Mouse (Mus musculus) midbrain, embryonic 14.5 days (tissue): Measurements from ENCODE around the gene Tnfsf14. TPM values are rescaled to one million over a fixed set of nuclear protein-coding genes. Genes with fewer than 3 reads are reported as not detected.
A peak's percentile ranks its signal among the peaks of the same experiment; 100 is the strongest.

ENCODE experiments used
- ATAC-seq: fragments of 200-750 bp; cut with Nextera tagmentation; 2 replicates; pipeline ENCODE4 v1.8.0; 2017; ENCODE audit warnings: moderate number of reproducible peaks, moderate library complexity; ENCODE audit not compliant: low FRiP score, low TSS enrichment
- DNase-seq: peaks from one replicate; pipeline ENCODE4 v3.0.0-alpha.2; 2015
- H3K27ac ChIP-seq: fragments of 300-500 bp; sonication (generic); replicated peaks from 2 replicates; pipeline ENCODE4 v1.5.1; 2014; ENCODE audit warnings: mild to moderate bottlenecking, low read depth, low read length, moderate library complexity
- H3K27me3 ChIP-seq: fragments of 300-500 bp; sonication (generic); 2 replicates; pipeline ENCODE4 v1.6.1; 2014; ENCODE audit warnings: low read length, control low read depth, mixed read lengths; ENCODE audit not compliant: control insufficient read depth, insufficient read depth
- H3K36me3 ChIP-seq: fragments of 300-500 bp; sonication (generic); 2 replicates; pipeline ENCODE4 v1.6.1; 2014; ENCODE audit warnings: low read length, control low read depth; ENCODE audit not compliant: control insufficient read depth, insufficient read depth
- H3K4me1 ChIP-seq: fragments of 300-500 bp; sonication (generic); 2 replicates; pipeline ENCODE4 v1.6.1; 2014; ENCODE audit warnings: mild to moderate bottlenecking, antibody characterized with exemption, low read length, control low read depth; ENCODE audit not compliant: control insufficient read depth, insufficient read depth
- H3K4me2 ChIP-seq: fragments of 300-500 bp; sonication (generic); 2 replicates; pipeline ENCODE4 v1.6.1; 2014; ENCODE audit warnings: mild to moderate bottlenecking, low read length, moderate library complexity
- H3K4me3 ChIP-seq: fragments of 300-500 bp; sonication (generic); replicated peaks from 2 replicates; pipeline ENCODE4 v1.5.1; 2014; ENCODE audit warnings: low read depth, low read length
- H3K9ac ChIP-seq: fragments of 300-500 bp; sonication (generic); replicated peaks from 2 replicates; pipeline ENCODE4 v1.6.1; 2014; ENCODE audit warnings: mild to moderate bottlenecking, low read length, moderate library complexity
- H3K9me3 ChIP-seq: fragments of 300-500 bp; sonication (generic); 2 replicates; pipeline ENCODE4 v1.6.1; 2016; ENCODE audit warnings: low read length, control low read depth, mixed read lengths; ENCODE audit not compliant: control insufficient read depth
- WGBS: fragments of 180-500 bp; shearing (Covaris S2); extraction: QIAGEN DNeasy Blood & Tissue Kit; methylation state at CpG from one replicate; pipeline ENCODE4 v1.1.7; 2014; 5-methylcytosine and 5-hydroxymethylcytosine counted together
- polyA plus RNA-seq: library from polyadenylated mRNA; unstranded; fragments of >200 nt; fragmentation: Nextera tagmentation; extraction: Ambion mirVana; gene quantifications from 2 replicates; pipeline ENCODE4 v1.2.1, GENCODE M21; 2014

Gene Tnfsf14
- polyA plus RNA-seq, 1 experiment from 2014 or later: not detected

GRCm38 (mm10) chr17:57194771-57195170 is 794 bp upstream of the Tnfsf14 start:
- Histone ChIP-seq H3K4me1 (no peaks in the 10 kb centered on the region), H3K9ac (no peak overlapping the region), H3K27me3 (no peaks in the 10 kb centered on the region), H3K9me3 (no peaks in the 10 kb centered on the region), H3K4me2 (no peak overlapping the region), H3K36me3 (no peaks in the 10 kb centered on the region), H3K4me3 (no peak overlapping the region), H3K27ac (no peak overlapping the region)
- WGBS: 83% methylated on average over 3 of the region's 3 CpGs
- no peak for DNase-seq
- no peak for ATAC-seq

- no peak overlapping the region for H3K4me3 ChIP-seq
- no peaks in the 10 kb centered on the region for H3K9me3 ChIP-seq
- WGBS: 93% methylated on average over 12 of the region's 12 CpGs
- ATAC-seq (no peak), DNase-seq (no peak)
- H3K9ac ChIP-seq: no peak overlapping the region
- H3K27me3 ChIP-seq: no peaks in the 10 kb centered on the region
- H3K4me1 ChIP-seq: no peaks in the 10 kb centered on the region
- no peaks in the 10 kb centered on the region for H3K36me3 ChIP-seq
- H3K27ac ChIP-seq: no peak overlapping the region
- no peak overlapping the region for H3K4me2 ChIP-seq
These were observed 5.3 kb downstream of the Tnfsf14 start for GRCm38 (mm10) chr17:57188510-57189192.

- ATAC-seq: no peak
- no peak overlapping the region for H3K27ac ChIP-seq
- H3K36me3 ChIP-seq: no peaks in the 10 kb centered on the region
- no peak overlapping the region for H3K9ac ChIP-seq
- H3K4me3 ChIP-seq: no peak overlapping the region
- no peaks in the 10 kb centered on the region for H3K4me1 ChIP-seq
- H3K9me3 ChIP-seq: no peaks in the 10 kb centered on the region
- no peak overlapping the region for H3K4me2 ChIP-seq
- no peaks in the 10 kb centered on the region for H3K27me3 ChIP-seq
- no peak for DNase-seq
- 77% methylated on average over 2 of the region's 2 CpGs for WGBS
These were observed 8.3 kb downstream of the Tnfsf14 start for GRCm38 (mm10) chr17:57185641-57186040.

- no peaks in the 10 kb centered on the region for H3K27me3 ChIP-seq
- H3K4me1 ChIP-seq: no peaks in the 10 kb centered on the region
- H3K36me3 ChIP-seq: no peaks in the 10 kb centered on the region
- no peak overlapping the region for H3K9ac ChIP-seq
- no peak overlapping the region for H3K4me2 ChIP-seq
- no peak overlapping the region for H3K27ac ChIP-seq
- H3K4me3 ChIP-seq: no peak overlapping the region
- DNase-seq: no peak
- no peak for ATAC-seq
- H3K9me3 ChIP-seq: no peaks in the 10 kb centered on the region
- 76% methylated on average over 3 of the region's 3 CpGs for WGBS
These were observed 11.1 kb downstream of the Tnfsf14 start for GRCm38 (mm10) chr17:57182871-57183270.

DNA sequence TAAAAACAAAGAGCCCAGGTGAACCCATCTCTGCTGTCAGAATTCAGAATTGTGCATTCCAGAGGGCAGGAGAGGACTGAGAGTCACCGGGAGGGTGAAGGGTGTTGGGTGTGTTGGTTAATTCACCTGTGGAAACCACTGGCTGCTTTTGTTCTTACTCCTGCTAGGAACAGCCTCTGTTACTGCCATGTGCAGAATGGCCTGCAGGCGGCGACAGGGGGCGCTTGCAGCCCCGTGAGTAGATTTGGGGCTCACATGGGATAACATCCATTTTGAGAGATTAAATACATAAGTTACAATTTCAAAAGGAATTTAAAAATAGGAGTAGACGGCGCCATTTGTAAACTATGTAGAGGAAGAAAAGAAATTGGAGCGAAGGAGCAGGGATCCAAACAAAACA is 13.6 kb downstream of the Tnfsf14 start:
- H3K27ac ChIP-seq: no peak overlapping the region
- DNase-seq (peak; percentile 17), ATAC-seq (no peak)
- 38% methylated on average over 8 of the region's 8 CpGs for WGBS
- no peaks in the 10 kb centered on the region for H3K27me3 ChIP-seq
- no peak overlapping the region for H3K4me3 ChIP-seq
- H3K4me1 ChIP-seq: no peaks in the 10 kb centered on the region
- no peak overlapping the region for H3K4me2 ChIP-seq
- no peak overlapping the region for H3K9ac ChIP-seq
- H3K36me3 ChIP-seq: no peaks in the 10 kb centered on the region
- H3K9me3 ChIP-seq: no peaks in the 10 kb centered on the region

GRCm38 (mm10) chr17:57173351-57173750 is 20.6 kb downstream of the Tnfsf14 start:
- 77% methylated on average over 4 of the region's 4 CpGs for WGBS
- no peaks in the 10 kb centered on the region for H3K27me3 ChIP-seq
- no peak for DNase-seq
- H3K9ac ChIP-seq: no peak overlapping the region
- no peak overlapping the region for H3K4me2 ChIP-seq
- H3K9me3 ChIP-seq: no peaks in the 10 kb centered on the region
- H3K27ac ChIP-seq: no peak overlapping the region
- H3K4me1 ChIP-seq: no peaks in the 10 kb centered on the region
- no peak for ATAC-seq
- H3K36me3 ChIP-seq: no peaks in the 10 kb centered on the region
- H3K4me3 ChIP-seq: no peak overlapping the region

GRCm38 (mm10) chr17:57172378-57172777 is 21.6 kb downstream of the Tnfsf14 start:
- Histone ChIP-seq H3K9me3 (no peaks in the 10 kb centered on the region), H3K4me1 (no peaks in the 10 kb centered on the region), H3K27me3 (no peaks in the 10 kb centered on the region), H3K9ac (no peak overlapping the region), H3K4me3 (no peak overlapping the region), H3K27ac (no peak overlapping the region), H3K36me3 (no peaks in the 10 kb centered on the region), H3K4me2 (no peak overlapping the region)
- no peak for DNase-seq
- no peak for ATAC-seq
- WGBS: 82% methylated on average over 5 of the region's 5 CpGs

DNA sequence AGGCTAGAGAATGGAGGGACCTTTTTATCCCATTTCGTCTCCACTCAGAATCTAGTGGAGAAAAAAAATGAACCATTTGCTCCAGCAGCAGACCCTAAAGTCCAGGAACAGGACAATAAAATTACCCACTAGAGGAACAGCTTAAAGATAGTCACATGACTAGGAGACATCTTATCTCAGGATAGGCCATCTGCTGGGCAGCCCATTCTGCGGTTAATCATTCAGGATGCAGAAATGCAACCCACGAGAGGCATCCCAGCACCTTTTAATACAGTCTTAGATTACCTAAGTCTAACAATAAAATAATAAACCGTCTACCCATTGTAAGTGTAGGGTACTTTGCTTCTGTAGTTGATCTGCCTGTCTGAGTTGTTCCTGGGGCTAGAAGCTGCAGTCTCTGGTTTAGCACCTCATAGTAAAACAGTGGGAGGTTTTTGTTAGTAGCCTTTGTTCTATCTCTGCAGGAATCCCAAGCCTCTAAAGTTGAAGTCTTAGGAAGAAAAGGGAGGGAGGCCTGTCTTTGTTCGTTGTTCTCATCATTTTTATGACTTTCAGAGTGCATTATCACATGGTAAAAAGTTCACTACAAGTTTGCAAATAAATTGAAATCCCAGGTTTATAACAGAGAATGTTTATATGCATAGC is 23.2 kb downstream of the Tnfsf14 start:
- 57% methylated on average over 5 of the region's 5 CpGs for WGBS
- Histone ChIP-seq H3K4me1 (no peaks in the 10 kb centered on the region), H3K27ac (no peak overlapping the region), H3K4me2 (no peak overlapping the region), H3K36me3 (no peaks in the 10 kb centered on the region), H3K27me3 (no peaks in the 10 kb centered on the region), H3K9ac (no peak overlapping the region), H3K9me3 (no peaks in the 10 kb centered on the region), H3K4me3 (no peak overlapping the region)
- no peak for DNase-seq
- ATAC-seq: no peak
